Mouse (Mus musculus) hindbrain, embryonic 16.5 days (tissue): ENCODE results near the gene Wdhd1. TPM values are rescaled to one million over a fixed set of nuclear protein-coding genes. Genes with fewer than 3 reads are reported as not detected.

Experiments used
- ATAC-seq: fragments of 200-750 bp; cut with Nextera tagmentation; 2 replicates; pipeline ENCODE4 v1.8.0; 2017; ENCODE audit warnings: moderate TSS enrichment, moderate library complexity
- H3K27ac ChIP-seq: fragments of 300-500 bp; sonication (generic); 2 replicates; pipeline ENCODE4 v1.5.1; 2014; ENCODE audit warnings: low read depth, mild to moderate bottlenecking, control low read depth, low read length, moderate library complexity
- H3K27me3 ChIP-seq: fragments of 300-500 bp; sonication (generic); replicated peaks from 2 replicates; pipeline ENCODE4 v1.6.1; 2014; ENCODE audit warnings: low read length; ENCODE audit not compliant: control insufficient read depth, insufficient read depth
- H3K36me3 ChIP-seq: fragments of 300-500 bp; sonication (generic); 2 replicates; pipeline ENCODE4 v1.6.1; 2014; ENCODE audit warnings: mild to moderate bottlenecking, low read length, moderate library complexity, mixed read lengths; ENCODE audit not compliant: control insufficient read depth, insufficient read depth
- H3K4me1 ChIP-seq: fragments of 300-500 bp; sonication (generic); 2 replicates; pipeline ENCODE4 v1.6.1; 2014; ENCODE audit warnings: low read depth, low read length; ENCODE audit not compliant: control insufficient read depth, insufficient read depth
- H3K4me2 ChIP-seq: fragments of 300-500 bp; sonication (generic); 2 replicates; pipeline ENCODE4 v1.6.1; 2014; ENCODE audit warnings: mild to moderate bottlenecking, low read length, control low read depth, moderate library complexity
- H3K4me3 ChIP-seq: fragments of 300-500 bp; sonication (generic); 2 replicates; pipeline ENCODE4 v1.5.1; 2014; ENCODE audit warnings: mild to moderate bottlenecking, low read length, control low read depth, moderate library complexity
- H3K9ac ChIP-seq: fragments of 300-500 bp; sonication (generic); 2 replicates; pipeline ENCODE4 v1.6.1; 2014; ENCODE audit warnings: low read depth, mild to moderate bottlenecking, control low read depth, low read length, moderate library complexity
- H3K9me3 ChIP-seq: fragments of 300-500 bp; sonication (generic); 2 replicates; pipeline ENCODE4 v1.6.1; 2014; ENCODE audit warnings: mild to moderate bottlenecking, low read length, moderate library complexity; ENCODE audit not compliant: control insufficient read depth
- WGBS: fragments of 180-500 bp; shearing (Covaris S2); extraction: QIAGEN DNeasy Blood & Tissue Kit; methylation state at CpG from one replicate; pipeline ENCODE4 v1.1.7; 2014; 5-methylcytosine and 5-hydroxymethylcytosine counted together
- polyA plus RNA-seq: library from polyadenylated mRNA; unstranded; fragments of >200 nt; fragmentation: Nextera tagmentation; extraction: Ambion mirVana; gene quantifications from 2 replicates; pipeline ENCODE4 v1.2.1, GENCODE M21; 2015

The Wdhd1 gene
- polyA plus RNA-seq, 1 experiment from 2014 or later, result 12.8 TPM

- Histone ChIP-seq H3K36me3 (no peaks in the 10 kb centered on the region), H3K27ac (no peak overlapping the region), H3K4me1 (no peaks in the 10 kb centered on the region), H3K9me3 (no peaks in the 10 kb centered on the region), H3K9ac (no peak overlapping the region), H3K4me2 (no peak overlapping the region), H3K4me3 (no peak overlapping the region), H3K27me3 (no peaks in the 10 kb centered on the region)
- ATAC-seq, result no peak
- WGBS, result 84% methylated on average over 1 of the region's 1 CpGs
Observed at GRCm38 (mm10) chr14:47286215-47286614, 9.6 kb upstream of the Wdhd1 start.

- Histone ChIP-seq H3K27ac (no peak overlapping the region), H3K36me3 (no peaks in the 10 kb centered on the region), H3K27me3 (no peaks in the 10 kb centered on the region), H3K9ac (no peak overlapping the region), H3K4me3 (no peak overlapping the region), H3K4me2 (no peak overlapping the region), H3K9me3 (no peaks in the 10 kb centered on the region), H3K4me1 (no peaks in the 10 kb centered on the region)
- 98% methylated on average over 2 of the region's 2 CpGs for WGBS
- ATAC-seq, result no peak
Observed at GRCm38 (mm10) chr14:47285271-47285670, 8.6 kb upstream of the Wdhd1 start.

- H3K9me3 ChIP-seq, result no peaks in the 10 kb centered on the region
- no peaks in the 10 kb centered on the region for H3K27me3 ChIP-seq
- H3K9ac ChIP-seq, result no peak overlapping the region
- no peak overlapping the region for H3K27ac ChIP-seq
- H3K4me3 ChIP-seq, result no peak overlapping the region
- ATAC-seq, result no peak
- no peaks in the 10 kb centered on the region for H3K36me3 ChIP-seq
- 93% methylated on average over 7 of the region's 7 CpGs for WGBS
- H3K4me1 ChIP-seq, result no peaks in the 10 kb centered on the region
- H3K4me2 ChIP-seq, result no peak overlapping the region
Observed at GRCm38 (mm10) chr14:47283568-47283967, 6.9 kb upstream of the Wdhd1 start.

GRCm38 (mm10) chr14:47281535-47281934 lies 4.9 kb upstream of the Wdhd1 start:
- peaks cover 6% of the 10 kb centered on the region for H3K4me1 ChIP-seq
- H3K27me3 ChIP-seq, result no peaks in the 10 kb centered on the region
- H3K9me3 ChIP-seq, result no peaks in the 10 kb centered on the region
- no peak overlapping the region for H3K4me3 ChIP-seq
- H3K4me2 ChIP-seq, result no peak overlapping the region
- no peak overlapping the region for H3K27ac ChIP-seq
- H3K9ac ChIP-seq, result no peak overlapping the region
- 96% methylated on average over 4 of the region's 4 CpGs for WGBS
- no peak for ATAC-seq
- no peaks in the 10 kb centered on the region for H3K36me3 ChIP-seq

GRCm38 (mm10) chr14:47279058-47279457 lies 2.4 kb upstream of the Wdhd1 start:
- peaks cover 17% of the 10 kb centered on the region for H3K4me1 ChIP-seq
- 86% methylated on average over 2 of the region's 2 CpGs for WGBS
- H3K9me3 ChIP-seq, result no peaks in the 10 kb centered on the region
- ATAC-seq, result no peak
- no peak overlapping the region for H3K9ac ChIP-seq
- no peak overlapping the region for H3K27ac ChIP-seq
- H3K27me3 ChIP-seq, result no peaks in the 10 kb centered on the region
- no peak overlapping the region for H3K4me2 ChIP-seq
- no peaks in the 10 kb centered on the region for H3K36me3 ChIP-seq
- no peak overlapping the region for H3K4me3 ChIP-seq

GRCm38 (mm10) chr14:47276036-47276603 lies 537 bp downstream of the Wdhd1 start:
- H3K4me3 ChIP-seq, result peak overlapping the region; percentile 84
- no peaks in the 10 kb centered on the region for H3K27me3 ChIP-seq
- peaks cover 5% of the 10 kb centered on the region; the same call in 1 of the 2 replicates for H3K36me3 ChIP-seq
- H3K27ac ChIP-seq, result peak overlapping the region; percentile 93
- H3K4me1 ChIP-seq, result peaks cover 17% of the 10 kb centered on the region
- peak overlapping the region; percentile 84 for H3K9ac ChIP-seq
- peak; percentile 0 for ATAC-seq
- H3K9me3 ChIP-seq, result no peaks in the 10 kb centered on the region
- H3K4me2 ChIP-seq, result peak overlapping the region; percentile 84
- 2% methylated on average over 22 of the region's 22 CpGs for WGBS

GRCm38 (mm10) chr14:47275417-47275816 lies 1.2 kb downstream of the Wdhd1 start:
- H3K9me3 ChIP-seq, result no peaks in the 10 kb centered on the region
- 26% methylated on average over 3 of the region's 3 CpGs for WGBS

GRCm38 (mm10) chr14:47273751-47274150 lies 2.9 kb downstream of the Wdhd1 start:
- H3K4me3 ChIP-seq, result no peak overlapping the region
- H3K27me3 ChIP-seq, result no peaks in the 10 kb centered on the region
- no peak overlapping the region for H3K4me2 ChIP-seq
- no peak for ATAC-seq
- H3K27ac ChIP-seq, result no peak overlapping the region
- H3K9ac ChIP-seq, result no peak overlapping the region
- H3K4me1 ChIP-seq, result peaks cover 17% of the 10 kb centered on the region
- H3K9me3 ChIP-seq, result no peaks in the 10 kb centered on the region
- peaks cover 12% of the 10 kb centered on the region for H3K36me3 ChIP-seq
- WGBS, result 86% methylated on average over 3 of the region's 3 CpGs

More at GRCm38 (mm10) chr14:47275417-47275816, 1.2 kb downstream of the Wdhd1 start:
- Histone ChIP-seq H3K4me3 (peak overlapping the region; percentile 84), H3K9ac (peak overlapping the region; percentile 22; the same call in 1 of the 2 replicates), H3K4me2 (peak overlapping the region; percentile 84), H3K27ac (no peak overlapping the region), H3K36me3 (peaks cover 5% of the 10 kb centered on the region; the same call in 1 of the 2 replicates), H3K27me3 (no peaks in the 10 kb centered on the region), H3K4me1 (peaks cover 17% of the 10 kb centered on the region)
- no peak for ATAC-seq

GRCm38 (mm10) chr14:47269706-47270105 lies 7.0 kb downstream of the Wdhd1 start:
- no peak overlapping the region for H3K27ac ChIP-seq
- WGBS, result 100% methylated on average over 2 of the region's 2 CpGs
- no peak for ATAC-seq
- H3K9ac ChIP-seq, result no peak overlapping the region
- no peak overlapping the region for H3K4me3 ChIP-seq
- no peaks in the 10 kb centered on the region for H3K27me3 ChIP-seq
- H3K4me2 ChIP-seq, result no peak overlapping the region
- H3K9me3 ChIP-seq, result no peaks in the 10 kb centered on the region
- H3K4me1 ChIP-seq, result no peaks in the 10 kb centered on the region
- H3K36me3 ChIP-seq, result peaks cover 29% of the 10 kb centered on the region
